Mouse (Mus musculus) liver, embryonic 11.5 days (tissue): ENCODE measurements at regions not wholly inside any gene's neighbourhood (a gene's known extent, or its start where the extent isn't known, plus 50 kb on each side); places are given as distances from the start of the nearest gene placed in this dataset.

Source experiments
- ATAC-seq: fragments of 200-750 bp; cut with Nextera tagmentation; replicated peaks from 2 replicates; pipeline ENCODE4 v1.8.0; 2017; ENCODE audit warnings: moderate number of reproducible peaks, mild to moderate bottlenecking, moderate TSS enrichment, moderate library complexity; ENCODE audit not compliant: low FRiP score
- DNase-seq: peaks from one replicate; pipeline ENCODE4 v3.0.0-alpha.2; 2017; ENCODE audit warnings: low spot score
- H3K27ac ChIP-seq: fragments of 300-500 bp; sonication (generic); 2 replicates; pipeline ENCODE4 v1.5.1; 2014; ENCODE audit warnings: mild to moderate bottlenecking, low read depth, low read length, control low read depth
- H3K27me3 ChIP-seq: fragments of 300-500 bp; sonication (generic); replicated peaks from 2 replicates; pipeline ENCODE4 v1.6.1; 2014; ENCODE audit warnings: low read length, mixed read lengths; ENCODE audit not compliant: control insufficient read depth, insufficient read depth
- H3K36me3 ChIP-seq: fragments of 300-500 bp; sonication (generic); 2 replicates; pipeline ENCODE4 v1.6.1; 2014; ENCODE audit warnings: mild to moderate bottlenecking, low read length, moderate library complexity, mixed read lengths; ENCODE audit not compliant: control insufficient read depth, insufficient read depth
- H3K4me1 ChIP-seq: fragments of 300-500 bp; sonication (generic); replicated peaks from 2 replicates; pipeline ENCODE4 v1.6.1; 2014; ENCODE audit warnings: low read length, mixed read lengths; ENCODE audit not compliant: control insufficient read depth, insufficient read depth
- H3K4me2 ChIP-seq: fragments of 300-500 bp; sonication (generic); 2 replicates; pipeline ENCODE4 v1.6.1; 2014; ENCODE audit warnings: mild to moderate bottlenecking, control low read depth, moderate library complexity
- H3K4me3 ChIP-seq: fragments of 300-500 bp; sonication (generic); 2 replicates; pipeline ENCODE4 v1.5.1; 2014; ENCODE audit warnings: low read depth, low read length, control low read depth
- H3K9ac ChIP-seq: fragments of 300-500 bp; sonication (generic); 2 replicates; pipeline ENCODE4 v1.6.1; 2014; ENCODE audit warnings: low read depth, low read length, control low read depth
- H3K9me3 ChIP-seq: fragments of 300-500 bp; sonication (generic); 2 replicates; pipeline ENCODE4 v1.6.1; 2016; ENCODE audit warnings: low read length, inconsistent platforms, mixed read lengths; ENCODE audit not compliant: control insufficient read depth
- WGBS: fragments of 180-500 bp; shearing (Covaris S2); extraction: QIAGEN DNeasy Blood & Tissue Kit; methylation state at CpG from one replicate; pipeline ENCODE4 v1.1.7; 2014; 5-methylcytosine and 5-hydroxymethylcytosine counted together

DNA sequence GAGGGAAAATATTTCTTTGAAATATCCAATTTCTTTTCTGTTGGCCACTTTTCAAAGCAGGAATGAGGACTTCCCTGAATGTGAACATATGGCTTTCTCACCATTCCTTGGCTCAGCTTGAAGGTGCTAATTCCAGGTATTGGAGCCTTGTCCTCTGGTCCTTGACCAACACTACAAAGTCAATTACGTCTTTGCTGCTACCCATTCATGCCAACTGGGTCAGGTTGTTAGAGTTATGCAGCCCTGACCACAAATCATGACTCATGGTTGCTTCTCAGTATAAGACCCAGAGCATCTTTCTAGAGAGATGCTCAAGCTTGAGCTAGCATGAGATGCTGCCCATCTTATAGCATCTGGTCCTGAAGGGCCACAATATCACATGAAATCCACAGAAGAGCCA is 141.0 kb upstream of the Adamts9 start:
- WGBS = 75% methylated on average over 1 of the region's 1 CpGs
- DNase-seq (no peak), ATAC-seq (no peak)
- no peak overlapping the region for H3K4me3 ChIP-seq
- H3K27me3 ChIP-seq = no peaks in the 10 kb centered on the region
- no peak overlapping the region for H3K9ac ChIP-seq
- H3K4me2 ChIP-seq = no peak overlapping the region
- no peaks in the 10 kb centered on the region for H3K4me1 ChIP-seq
- no peaks in the 10 kb centered on the region for H3K36me3 ChIP-seq
- H3K9me3 ChIP-seq = no peaks in the 10 kb centered on the region
- H3K27ac ChIP-seq = no peak overlapping the region

DNA sequence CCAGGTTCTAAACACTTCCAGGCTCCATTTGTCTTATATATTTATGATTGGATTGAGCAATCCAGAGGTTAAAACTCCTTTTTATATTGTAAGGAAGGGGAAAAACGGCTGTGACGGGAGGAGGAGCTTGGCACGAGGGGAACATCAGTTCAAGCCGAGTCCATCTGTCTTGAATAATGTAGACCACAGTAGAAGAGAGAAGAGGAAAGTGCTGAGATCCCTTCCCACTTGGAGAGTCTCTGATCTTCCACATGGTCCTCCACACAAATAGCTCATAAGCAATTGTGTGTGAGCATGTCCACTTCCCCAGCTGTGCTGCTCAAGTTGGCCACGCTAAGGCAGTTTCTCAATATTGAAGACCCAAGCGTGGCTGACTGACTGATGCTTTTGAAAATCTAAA is 140.4 kb upstream of the Adamts9 start:
- Histone ChIP-seq H3K4me3 (no peak overlapping the region), H3K9ac (no peak overlapping the region), H3K4me1 (no peaks in the 10 kb centered on the region), H3K36me3 (no peaks in the 10 kb centered on the region), H3K9me3 (no peaks in the 10 kb centered on the region), H3K27ac (no peak overlapping the region), H3K27me3 (no peaks in the 10 kb centered on the region), H3K4me2 (no peak overlapping the region)
- DNase-seq (no peak), ATAC-seq (no peak)
- 80% methylated on average over 6 of the region's 6 CpGs for WGBS

DNA sequence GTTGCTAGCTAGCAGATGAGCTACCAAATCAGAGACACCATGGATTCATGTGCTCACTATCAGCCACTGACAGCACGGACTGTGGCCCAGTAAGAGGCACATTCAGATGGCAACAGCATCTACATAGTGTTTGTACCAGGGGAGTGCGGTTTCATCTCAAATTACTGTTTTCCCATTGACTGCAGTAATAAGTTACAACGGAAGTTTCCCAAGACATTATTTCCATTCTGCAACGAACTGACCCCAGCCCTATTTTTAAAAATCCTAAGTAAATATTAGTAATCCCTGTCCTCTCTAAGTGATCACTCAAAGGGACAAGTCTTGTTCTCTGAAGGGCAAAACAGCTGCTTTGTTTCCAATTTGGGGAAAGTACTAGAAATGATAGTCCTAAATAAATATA is 138.9 kb upstream of the Adamts9 start:
- DNase-seq (no peak), ATAC-seq (no peak)
- no peak overlapping the region for H3K4me3 ChIP-seq
- no peaks in the 10 kb centered on the region for H3K9me3 ChIP-seq
- no peaks in the 10 kb centered on the region for H3K27me3 ChIP-seq
- no peaks in the 10 kb centered on the region for H3K36me3 ChIP-seq
- H3K9ac ChIP-seq = no peak overlapping the region
- no peaks in the 10 kb centered on the region for H3K4me1 ChIP-seq
- 59% methylated on average over 4 of the region's 4 CpGs for WGBS
- no peak overlapping the region for H3K4me2 ChIP-seq
- H3K27ac ChIP-seq = no peak overlapping the region

DNA sequence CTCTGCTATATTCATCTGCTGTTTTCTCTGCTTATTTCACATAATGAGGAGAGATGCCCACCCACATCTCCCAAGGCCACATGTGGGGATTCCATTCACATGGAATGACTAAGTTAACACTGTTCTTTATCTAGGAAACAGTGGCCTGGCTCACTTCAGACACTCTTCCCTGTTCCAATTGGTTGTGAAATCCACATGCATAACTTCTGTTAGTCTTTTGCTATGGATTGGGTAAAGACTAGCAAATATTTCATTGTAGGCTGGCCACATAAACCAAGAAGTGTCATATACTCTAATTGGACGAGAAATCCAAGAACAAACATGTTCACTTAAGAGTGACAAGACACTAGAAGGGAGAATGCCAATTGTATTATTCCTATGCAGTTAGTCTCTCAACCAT is 133.4 kb upstream of the Adamts9 start:
- DNase-seq (no peak), ATAC-seq (no peak)
- Histone ChIP-seq H3K4me3 (no peak overlapping the region), H3K9ac (no peak overlapping the region), H3K27ac (no peak overlapping the region), H3K4me2 (no peak overlapping the region), H3K27me3 (no peaks in the 10 kb centered on the region), H3K9me3 (no peaks in the 10 kb centered on the region), H3K4me1 (no peaks in the 10 kb centered on the region), H3K36me3 (no peaks in the 10 kb centered on the region)
- 72% methylated on average over 1 of the region's 1 CpGs for WGBS

DNA sequence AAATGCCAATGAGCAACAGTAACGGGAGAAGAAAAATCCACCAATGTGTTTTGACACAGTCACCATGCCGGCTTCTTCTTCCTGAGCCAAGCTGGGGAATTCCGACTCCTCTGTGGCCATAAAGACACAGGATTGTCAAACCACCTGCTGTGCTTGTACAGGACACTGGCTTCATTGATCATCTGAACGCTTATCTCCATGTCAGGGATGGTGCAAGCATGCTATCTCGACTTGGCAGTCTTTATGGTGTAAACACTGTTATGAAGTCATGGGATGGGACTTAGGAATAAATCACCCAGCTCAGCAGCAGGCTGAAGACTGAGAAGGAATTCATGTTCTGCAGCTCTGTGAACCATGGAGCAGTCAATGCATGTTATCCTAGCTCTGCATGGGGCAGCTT is 132.6 kb upstream of the Adamts9 start:
- no peaks in the 10 kb centered on the region for H3K27me3 ChIP-seq
- DNase-seq = no peak
- no peak overlapping the region for H3K4me2 ChIP-seq
- no peak overlapping the region for H3K4me3 ChIP-seq
- no peaks in the 10 kb centered on the region for H3K4me1 ChIP-seq
- ATAC-seq = no peak
- no peaks in the 10 kb centered on the region for H3K9me3 ChIP-seq
- WGBS = 56% methylated on average over 5 of the region's 5 CpGs
- H3K9ac ChIP-seq = no peak overlapping the region
- H3K27ac ChIP-seq = no peak overlapping the region
- no peaks in the 10 kb centered on the region for H3K36me3 ChIP-seq

DNA sequence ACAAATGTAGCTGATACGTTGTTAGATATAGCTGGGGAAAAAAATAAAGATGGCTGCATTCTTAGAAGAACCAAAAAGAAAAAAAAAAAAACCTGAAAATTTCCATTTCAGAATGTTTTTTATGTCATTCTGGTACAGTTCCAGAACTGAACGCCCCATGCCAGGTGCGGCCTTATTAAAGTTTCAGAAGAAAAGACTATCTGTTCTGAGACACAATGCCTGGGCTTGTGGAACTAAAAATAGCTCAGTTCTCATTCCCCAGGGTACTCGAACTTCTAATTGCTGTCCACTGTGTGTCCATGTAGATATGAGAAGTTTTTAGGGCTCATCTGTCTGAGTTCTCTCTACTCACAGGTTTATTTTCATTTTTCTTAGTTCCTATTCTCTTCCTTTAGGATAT is 131.7 kb upstream of the Adamts9 start:
- no peak for DNase-seq
- no peaks in the 10 kb centered on the region for H3K4me1 ChIP-seq
- ATAC-seq = no peak
- no peaks in the 10 kb centered on the region for H3K27me3 ChIP-seq
- no peaks in the 10 kb centered on the region for H3K36me3 ChIP-seq
- H3K4me3 ChIP-seq = no peak overlapping the region
- no peaks in the 10 kb centered on the region for H3K9me3 ChIP-seq
- H3K27ac ChIP-seq = no peak overlapping the region
- no peak overlapping the region for H3K4me2 ChIP-seq
- WGBS = 80% methylated on average over 4 of the region's 4 CpGs
- no peak overlapping the region for H3K9ac ChIP-seq

DNA sequence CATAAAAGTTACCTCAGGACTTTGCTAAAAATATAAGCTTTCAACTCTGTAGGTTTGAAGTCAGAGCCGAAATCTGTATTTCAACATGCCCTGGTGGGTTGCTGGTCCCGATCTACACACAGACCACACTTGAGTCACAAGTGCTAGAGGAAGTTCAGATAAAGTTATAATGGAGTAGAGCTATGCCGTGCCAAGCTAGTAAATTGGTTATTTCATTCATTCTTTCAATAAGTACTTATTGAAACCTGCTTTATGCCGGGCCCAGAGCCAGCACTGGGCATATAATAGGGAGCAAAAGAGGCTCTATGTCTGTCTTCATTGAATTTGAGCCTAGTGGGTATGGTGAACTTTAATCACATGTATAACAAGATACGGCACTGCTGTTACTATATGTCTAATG is 127.6 kb upstream of the Adamts9 start:
- H3K27ac ChIP-seq = no peak overlapping the region
- no peak overlapping the region for H3K9ac ChIP-seq
- ATAC-seq (no peak), DNase-seq (no peak)
- no peaks in the 10 kb centered on the region for H3K4me1 ChIP-seq
- H3K27me3 ChIP-seq = no peaks in the 10 kb centered on the region
- no peaks in the 10 kb centered on the region for H3K36me3 ChIP-seq
- no peak overlapping the region for H3K4me3 ChIP-seq
- WGBS = 80% methylated on average over 5 of the region's 5 CpGs
- no peak overlapping the region for H3K4me2 ChIP-seq
- H3K9me3 ChIP-seq = no peaks in the 10 kb centered on the region

DNA sequence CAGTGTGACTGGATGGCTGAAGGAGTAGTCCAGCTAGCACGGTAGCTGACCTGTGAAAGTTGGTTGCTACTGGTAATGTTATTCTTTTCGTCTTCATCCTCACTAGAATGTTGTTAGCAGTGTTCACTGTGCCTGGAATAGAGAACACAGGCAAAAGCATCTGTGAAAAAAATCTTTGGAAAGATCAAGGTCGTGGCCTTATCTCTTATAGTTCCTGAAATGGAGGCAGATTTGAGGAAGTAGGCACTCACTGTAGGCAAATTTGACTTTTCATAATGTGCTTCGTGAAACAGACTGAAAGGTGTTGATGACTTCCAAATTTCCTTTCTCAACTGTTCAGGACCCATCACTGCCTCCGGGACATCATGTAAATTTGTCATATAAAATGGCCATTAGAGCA is 124.5 kb upstream of the Adamts9 start:
- ATAC-seq (no peak), DNase-seq (no peak)
- Histone ChIP-seq H3K4me2 (no peak overlapping the region), H3K9me3 (no peaks in the 10 kb centered on the region), H3K27me3 (no peaks in the 10 kb centered on the region), H3K4me1 (no peaks in the 10 kb centered on the region), H3K27ac (no peak overlapping the region), H3K36me3 (no peaks in the 10 kb centered on the region), H3K9ac (no peak overlapping the region), H3K4me3 (no peak overlapping the region)
- WGBS = 69% methylated on average over 5 of the region's 5 CpGs

DNA sequence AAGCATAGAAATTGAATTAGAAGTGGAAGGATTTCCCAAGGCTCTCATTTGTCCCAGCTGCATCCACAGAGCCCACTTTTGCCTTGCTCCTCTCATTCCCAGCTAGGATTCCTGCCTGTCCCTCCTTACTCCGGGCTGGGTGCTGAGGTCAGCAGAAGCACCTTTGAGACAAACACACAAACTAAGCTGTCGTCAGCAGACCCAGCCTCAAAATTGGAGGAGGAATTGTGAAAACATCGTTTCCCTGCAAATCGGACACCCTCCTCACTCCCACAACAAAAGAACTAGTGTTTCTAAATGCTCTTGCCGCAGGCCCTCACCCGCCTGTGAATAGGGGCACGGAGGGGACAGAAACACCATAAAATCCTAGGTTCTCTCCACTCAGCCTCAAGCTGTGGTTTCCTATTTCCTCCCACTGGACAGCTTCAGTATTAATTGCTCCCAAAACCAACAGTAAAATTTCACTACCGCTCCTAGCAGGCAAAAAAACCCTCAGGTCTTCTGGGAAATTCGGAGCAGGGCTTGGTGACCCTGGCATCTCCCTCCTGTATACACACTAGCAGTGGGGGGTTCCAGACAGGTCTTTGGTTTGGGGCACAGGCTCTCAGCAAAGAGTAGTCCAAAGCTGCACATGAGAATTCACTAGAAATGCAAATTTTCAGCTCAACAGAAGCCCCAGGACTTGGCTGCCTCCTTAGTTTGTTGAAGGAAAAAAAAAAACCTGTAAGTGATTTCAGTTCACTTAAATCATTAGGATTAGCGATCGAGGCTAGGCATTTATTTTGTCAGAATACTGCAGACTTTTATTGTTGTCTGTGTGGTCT is 123.5 kb upstream of the Adamts9 start:
- no peaks in the 10 kb centered on the region for H3K4me1 ChIP-seq
- no peaks in the 10 kb centered on the region for H3K36me3 ChIP-seq
- H3K9ac ChIP-seq = no peak overlapping the region
- no peak overlapping the region for H3K4me2 ChIP-seq
- DNase-seq = no peak
- no peak overlapping the region for H3K4me3 ChIP-seq
- ATAC-seq = no peak
- H3K27me3 ChIP-seq = no peaks in the 10 kb centered on the region
- no peaks in the 10 kb centered on the region for H3K9me3 ChIP-seq
- H3K27ac ChIP-seq = no peak overlapping the region
- 46% methylated on average over 11 of the region's 11 CpGs for WGBS
